Mouse (Mus musculus): ENCODE data around the gene Mien1. TPM values are rescaled to one million over a fixed set of nuclear protein-coding genes. Genes with fewer than 3 reads are reported as not detected.

Gene Mien1
- 80.3 and 84.7 TPM in 2 replicates for total RNA-seq (2021)
- long read RNA-seq, transcript Mien1-201 (4 exons, 747 nt) = major isoform, 35 of 50 reads
- long read RNA-seq, partial matches to known transcripts = 12 of 50 reads
- long read RNA-seq, other reads (novel, unspliced or antisense) = 3 of 50 reads

GRCm38 (mm10) chr11:98438331-98439158, at the start of gene Mien1:
Gene Mien1, minus strand, starts transcription at chr11:98438991.
- DNase-seq = peak; percentile 96

DNA sequence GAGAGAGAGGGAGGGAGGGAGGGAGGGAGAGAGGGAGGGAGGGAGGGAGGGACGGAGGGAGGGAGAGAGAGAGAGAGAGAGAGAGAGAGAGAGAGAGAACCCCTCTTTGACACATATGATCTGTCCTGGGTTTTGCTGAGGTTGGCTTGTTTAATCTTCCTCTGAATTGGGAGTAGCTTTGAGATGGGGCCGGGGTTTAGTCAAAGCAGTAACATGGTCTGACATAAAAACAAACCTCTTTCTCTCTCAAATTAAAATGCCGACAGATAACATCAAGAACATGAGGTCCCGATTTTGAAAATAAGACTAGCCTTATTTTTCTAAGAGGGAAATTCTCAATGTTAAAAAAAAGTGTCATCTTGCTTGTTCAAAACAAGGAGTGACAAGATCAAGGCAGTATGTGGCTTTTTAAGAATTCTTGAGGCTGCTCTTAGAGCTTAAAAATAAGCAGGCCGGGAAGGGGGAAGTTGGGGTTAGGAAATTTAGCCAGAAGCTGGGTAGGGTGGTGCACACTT, 48.8 kb upstream of the Mien1 start:
- DNase-seq = no peak

GRCm38 (mm10) chr11:98485749-98486148, 47.0 kb upstream of the Mien1 start:
- DNase-seq = no peak

- no peak for DNase-seq
Observed at GRCm38 (mm10) chr11:98482067-98482466, 43.3 kb upstream of the Mien1 start.

DNA sequence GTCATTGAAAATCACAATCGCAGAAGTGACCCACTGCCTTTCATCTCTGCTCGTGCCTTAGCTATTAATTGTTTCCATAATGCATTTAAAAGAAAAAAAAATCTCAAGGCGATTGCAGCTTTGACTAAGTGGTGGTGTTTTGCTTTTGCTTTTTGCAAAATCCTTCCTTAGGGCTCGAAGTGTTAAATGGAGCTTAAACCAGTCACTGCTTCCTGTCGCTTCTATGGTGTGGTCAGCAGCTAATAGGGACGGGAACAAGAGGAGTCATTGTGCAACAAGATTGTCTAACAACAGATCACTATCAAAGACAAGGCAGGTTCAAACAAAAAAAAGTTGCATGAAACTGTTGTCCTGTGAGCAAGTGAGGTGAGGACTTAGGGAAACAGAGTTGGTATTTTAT, 42.4 kb upstream of the Mien1 start:
- DNase-seq = no peak

GRCm38 (mm10) chr11:98479940-98480497, 41.2 kb upstream of the Mien1 start:
- no peak for DNase-seq

GRCm38 (mm10) chr11:98479026-98479939, 40.5 kb upstream of the Mien1 start:
- DNase-seq = no peak

- DNase-seq = no peak
Observed at GRCm38 (mm10) chr11:98477011-98477701, 38.4 kb upstream of the Mien1 start.

GRCm38 (mm10) chr11:98476434-98476807, 37.6 kb upstream of the Mien1 start:
- DNase-seq = no peak

DNA sequence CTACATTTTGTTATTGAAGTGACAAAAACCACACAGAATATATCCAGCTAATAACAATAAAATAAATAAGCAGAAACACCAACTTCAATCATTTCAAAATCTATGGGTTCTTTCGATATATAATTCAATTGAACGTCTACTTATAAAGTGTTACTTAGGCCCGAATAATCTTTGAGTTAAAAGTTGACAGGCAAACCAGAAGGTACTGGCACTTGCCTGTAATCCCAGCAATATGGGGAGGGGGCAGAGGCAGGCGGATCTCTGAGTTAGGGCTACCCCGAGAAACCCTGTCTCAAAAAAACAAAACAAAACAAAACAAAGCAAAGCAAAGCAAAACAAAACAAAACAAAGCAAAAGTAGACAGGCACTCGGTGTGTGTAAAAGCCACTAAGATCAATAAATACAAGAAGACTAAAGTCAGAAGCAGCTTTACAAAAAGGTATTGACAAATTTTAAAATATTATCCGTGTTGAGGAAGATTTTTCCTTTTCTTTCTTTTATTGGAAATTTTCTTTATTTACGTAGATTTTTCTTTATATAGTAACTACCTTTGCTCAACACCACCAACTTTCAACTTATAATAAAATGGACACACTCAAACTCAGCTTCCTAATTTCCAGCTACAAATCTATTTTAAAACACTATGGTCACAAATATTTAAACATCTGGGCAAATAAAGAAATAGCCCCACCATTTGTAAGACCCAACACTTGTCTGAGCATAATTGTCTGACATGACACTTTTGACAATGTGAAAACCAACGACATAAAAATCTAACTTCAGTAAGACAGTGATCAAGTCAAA, 37.0 kb upstream of the Mien1 start:
- DNase-seq = no peak

DNA sequence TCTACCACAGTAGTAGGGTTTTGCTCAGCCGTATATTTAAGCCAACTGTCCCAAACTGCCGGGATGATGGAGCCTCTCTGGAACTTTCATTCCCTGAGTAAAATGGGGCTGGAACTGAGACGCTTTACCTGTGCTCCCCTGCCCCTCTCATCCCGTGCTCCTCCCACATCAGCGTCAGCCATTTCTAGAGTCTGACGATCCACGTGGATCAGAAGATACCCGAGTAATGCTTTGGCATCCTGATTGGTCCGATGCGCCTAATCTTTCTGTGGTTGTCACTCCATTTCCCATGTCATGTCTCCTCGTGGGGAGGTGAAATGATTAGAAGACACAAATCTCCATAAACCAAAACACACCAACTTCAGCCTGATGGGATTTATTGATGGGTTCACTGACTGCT, 36.2 kb upstream of the Mien1 start:
- DNase-seq = no peak

DNA sequence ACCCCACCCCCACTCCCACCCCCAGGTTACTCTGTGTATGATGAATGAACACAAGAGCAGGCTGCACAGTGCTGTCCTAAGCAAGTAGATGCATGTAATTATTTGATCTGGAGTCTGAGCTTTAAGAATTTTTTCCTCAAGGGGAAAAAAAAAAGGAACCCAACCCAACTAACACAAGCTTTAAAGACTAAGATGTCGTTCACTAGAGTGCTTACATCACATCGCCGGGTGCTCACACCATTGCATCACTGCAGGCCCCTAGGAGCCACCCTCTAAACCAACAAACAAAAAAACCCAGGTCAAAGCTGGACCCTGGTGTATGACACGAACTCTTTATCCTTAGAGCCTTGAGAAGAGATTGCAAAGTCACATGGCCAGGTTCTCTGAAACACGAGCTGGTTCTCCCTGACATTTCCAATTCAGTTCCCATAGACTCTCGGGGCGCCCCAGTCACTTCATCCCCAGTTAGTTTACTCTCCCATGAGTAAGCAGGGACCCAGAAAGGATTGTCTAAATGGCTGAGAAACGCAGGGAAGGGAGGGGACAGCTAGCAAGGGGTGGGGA, 35.2 kb upstream of the Mien1 start:
- no peak for DNase-seq

DNA sequence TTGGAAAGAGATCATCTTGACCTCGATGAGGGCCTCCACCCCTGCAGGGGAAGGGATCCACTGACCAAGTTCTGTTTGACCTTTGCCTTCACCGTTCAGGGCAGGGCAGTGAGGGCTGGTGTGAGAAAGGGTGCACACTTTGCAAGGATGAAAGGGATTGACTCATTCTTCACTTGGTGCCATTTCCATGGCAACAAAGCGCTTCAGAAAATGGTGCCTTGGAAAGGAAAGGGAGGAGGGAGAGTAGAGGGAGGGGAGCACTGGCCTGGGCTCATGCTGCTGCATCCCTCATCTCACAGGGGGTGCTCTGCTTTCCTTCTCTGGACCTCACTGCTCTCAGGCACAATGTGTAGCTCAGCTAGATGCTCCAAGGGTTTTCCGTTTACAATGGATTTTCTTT, 33.9 kb upstream of the Mien1 start:
- no peak for DNase-seq

GRCm38 (mm10) chr11:98470795-98471194, 32.0 kb upstream of the Mien1 start:
- no peak for DNase-seq

DNA sequence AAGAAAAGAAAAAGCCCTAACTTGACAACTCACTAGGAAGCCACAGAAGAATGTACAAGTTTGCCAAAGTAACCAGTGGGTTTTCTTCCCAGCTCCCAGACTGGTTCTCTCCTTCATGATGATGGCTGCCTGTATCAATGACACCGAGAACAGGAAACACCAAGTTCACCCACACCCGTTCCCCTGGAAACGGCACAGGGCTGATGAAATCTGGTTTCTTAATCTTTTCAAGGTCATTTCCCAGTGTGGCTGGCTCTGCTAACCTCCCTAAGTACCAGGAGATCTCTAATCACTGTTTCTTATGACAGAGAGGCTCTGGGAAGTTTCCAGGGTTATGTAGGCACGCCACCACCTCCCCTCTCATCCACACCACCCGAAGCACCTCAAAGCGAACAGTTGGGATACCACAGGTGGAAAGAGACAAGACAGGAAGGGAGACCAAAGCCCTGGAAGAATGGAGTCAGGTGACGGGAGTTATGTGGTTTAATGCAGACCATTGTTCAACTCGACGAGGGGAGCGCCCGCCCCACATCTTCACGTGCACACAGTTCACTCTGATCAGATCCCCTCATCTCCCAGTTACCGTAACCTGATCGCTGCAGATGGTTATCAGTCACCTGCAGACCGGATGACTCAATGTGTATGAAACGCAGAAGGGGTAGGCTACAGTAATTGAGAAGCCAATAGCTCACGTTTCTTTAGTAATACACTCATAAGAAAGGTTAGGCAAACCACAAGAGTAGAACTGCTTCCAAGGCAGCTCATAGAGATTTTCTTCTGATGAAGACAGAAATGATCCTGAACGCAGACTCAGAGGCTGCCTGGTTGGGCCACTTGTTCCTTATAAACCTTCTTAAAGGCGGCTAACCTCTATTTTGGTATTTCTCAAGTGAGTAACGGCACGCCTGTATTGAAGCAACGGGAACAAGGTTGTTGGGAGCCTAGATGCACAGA, 31.2 kb upstream of the Mien1 start:
- DNase-seq = peak; percentile 19

- DNase-seq = no peak
Observed at GRCm38 (mm10) chr11:98464516-98464915, 25.7 kb upstream of the Mien1 start.

- DNase-seq = no peak
Observed at GRCm38 (mm10) chr11:98463911-98464310, 25.1 kb upstream of the Mien1 start.

- DNase-seq = no peak
Observed at GRCm38 (mm10) chr11:98462255-98462654, 23.5 kb upstream of the Mien1 start.

DNA sequence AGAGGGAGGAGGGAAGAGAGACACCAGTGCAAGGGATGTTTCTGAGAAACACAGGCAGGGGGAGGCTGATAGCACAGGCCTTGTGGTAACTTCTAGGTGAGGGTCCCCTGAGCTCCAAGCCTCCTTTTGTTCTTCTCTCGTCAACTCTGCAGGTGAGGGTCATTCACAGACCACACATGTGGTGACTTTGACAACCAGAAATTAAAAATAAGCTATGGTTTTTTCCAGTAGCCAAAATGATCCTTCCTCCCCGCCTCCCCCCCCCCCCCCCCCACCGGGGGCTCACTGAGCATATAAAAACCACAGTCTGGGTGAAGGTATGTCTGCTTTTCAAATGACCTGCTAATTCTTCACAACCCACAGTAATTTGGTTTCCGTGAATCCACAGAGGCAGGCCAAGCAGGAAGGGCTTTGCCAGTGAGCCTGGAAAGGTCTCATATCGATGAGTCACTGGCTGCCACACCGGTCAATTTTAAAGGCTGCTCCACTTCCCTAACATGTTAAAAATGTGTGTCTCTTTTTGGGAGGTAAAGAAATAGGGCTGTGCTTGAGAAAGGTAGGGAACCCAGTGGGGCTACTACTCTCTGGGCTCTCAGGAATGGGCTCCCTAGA, 22.4 kb upstream of the Mien1 start:
- DNase-seq = no peak
